Mouse (Mus musculus): ENCODE measurements around the gene Pde3a. TPM values are rescaled to one million over a fixed set of nuclear protein-coding genes. Genes with fewer than 3 reads are reported as not detected.

Gene Pde3a
- total RNA-seq (2022), result 10 to 100 TPM; 10.4 to 20.4 (median 13.6) TPM

- no peak for DNase-seq
Observed at GRCm38 (mm10) chr6:141248691-141249584, at the start of gene Pde3a. TSS of gene Pde3a (plus strand) at chr6:141249269.

- DNase-seq, result no peak
Observed at GRCm38 (mm10) chr6:141200173-141200615, 48.9 kb upstream of the Pde3a start.

GRCm38 (mm10) chr6:141207531-141207930, 41.5 kb upstream of the Pde3a start:
- no peak for DNase-seq

- no peak for DNase-seq
Observed at GRCm38 (mm10) chr6:141208283-141208872, 40.7 kb upstream of the Pde3a start.

GRCm38 (mm10) chr6:141210021-141210420, 39.0 kb upstream of the Pde3a start:
- DNase-seq, result no peak

- no peak for DNase-seq
Observed at GRCm38 (mm10) chr6:141221081-141221480, 28.0 kb upstream of the Pde3a start.

- no peak for DNase-seq
Observed at GRCm38 (mm10) chr6:141226851-141227657, 22.0 kb upstream of the Pde3a start.

GRCm38 (mm10) chr6:141227658-141228005, 21.4 kb upstream of the Pde3a start:
- DNase-seq, result no peak

GRCm38 (mm10) chr6:141232756-141233382, 16.2 kb upstream of the Pde3a start:
- DNase-seq, result no peak

GRCm38 (mm10) chr6:141241809-141242208, 7.3 kb upstream of the Pde3a start:
- DNase-seq, result no peak

GRCm38 (mm10) chr6:141245089-141245488, 4.0 kb upstream of the Pde3a start:
- no peak for DNase-seq

GRCm38 (mm10) chr6:141246391-141246790, 2.7 kb upstream of the Pde3a start:
- DNase-seq, result no peak

- no peak for DNase-seq
Observed at GRCm38 (mm10) chr6:141248081-141248480, 988 bp upstream of the Pde3a start.

- DNase-seq, result peak; percentile 8
Observed at GRCm38 (mm10) chr6:141249585-141250295, 671 bp downstream of the Pde3a start.

- DNase-seq, result no peak
Observed at GRCm38 (mm10) chr6:141250296-141250629, 1.2 kb downstream of the Pde3a start.

- DNase-seq, result no peak
Observed at GRCm38 (mm10) chr6:141250984-141251383, 1.9 kb downstream of the Pde3a start.

GRCm38 (mm10) chr6:141252520-141252919, 3.5 kb downstream of the Pde3a start:
- DNase-seq, result no peak

- no peak for DNase-seq
Observed at GRCm38 (mm10) chr6:141254956-141255355, 5.9 kb downstream of the Pde3a start.

- DNase-seq, result no peak
Observed at GRCm38 (mm10) chr6:141256896-141257295, 7.8 kb downstream of the Pde3a start.

GRCm38 (mm10) chr6:141257434-141258202, 8.5 kb downstream of the Pde3a start:
- no peak for DNase-seq

GRCm38 (mm10) chr6:141265257-141265656, 16.2 kb downstream of the Pde3a start:
- DNase-seq, result no peak
